Mouse (Mus musculus) stomach, embryonic 15.5 days (tissue): ENCODE data around the gene Hlx. TPM values are rescaled to one million over a fixed set of nuclear protein-coding genes. Genes with fewer than 3 reads are reported as not detected.

Experiments used
- ATAC-seq: fragments of 200-750 bp; cut with Nextera tagmentation; 2 replicates; pipeline ENCODE4 v1.8.0; 2017; ENCODE audit warnings: low read depth, moderate number of reproducible peaks, moderate TSS enrichment; ENCODE audit not compliant: insufficient read depth, low FRiP score
- H3K27ac ChIP-seq: fragments of 300-500 bp; sonication (generic); 2 replicates; pipeline ENCODE4 v1.5.1; 2015; ENCODE audit warnings: mild to moderate bottlenecking, inconsistent platforms
- H3K27me3 ChIP-seq: fragments of 300-500 bp; sonication (generic); replicated peaks from 2 replicates; pipeline ENCODE4 v1.6.1; 2015; ENCODE audit warnings: inconsistent platforms
- H3K36me3 ChIP-seq: fragments of 300-500 bp; sonication (generic); 2 replicates; pipeline ENCODE4 v1.6.1; 2015; ENCODE audit warnings: inconsistent platforms
- H3K4me1 ChIP-seq: fragments of 300-500 bp; sonication (generic); 2 replicates; pipeline ENCODE4 v1.6.1; 2015; ENCODE audit warnings: inconsistent platforms
- H3K4me2 ChIP-seq: fragments of 300-500 bp; sonication (generic); 2 replicates; pipeline ENCODE4 v1.6.1; 2015; ENCODE audit warnings: mild to moderate bottlenecking, inconsistent platforms
- H3K4me3 ChIP-seq: fragments of 300-500 bp; sonication (generic); replicated peaks from 2 replicates; pipeline ENCODE4 v1.5.1; 2015; ENCODE audit warnings: inconsistent platforms
- H3K9ac ChIP-seq: fragments of 300-500 bp; sonication (generic); 2 replicates; pipeline ENCODE4 v1.6.1; 2015; ENCODE audit warnings: inconsistent platforms
- H3K9me3 ChIP-seq: fragments of 300-500 bp; sonication (generic); 2 replicates; pipeline ENCODE4 v1.6.1; 2016; ENCODE audit warnings: inconsistent platforms
- WGBS: fragments of 180-500 bp; shearing (Covaris S2); methylation state at CpG from one replicate; pipeline ENCODE4 v1.1.7; 2015; 5-methylcytosine and 5-hydroxymethylcytosine counted together
- polyA plus RNA-seq: library from polyadenylated mRNA; unstranded; fragments of >200 nt; fragmentation: Nextera tagmentation; extraction: Ambion mirVana; gene quantifications from 2 replicates; pipeline ENCODE4 v1.2.1, GENCODE M21; 2015

Hlx gene
- polyA plus RNA-seq, 1 experiment from 2014 or later = 23.2 TPM

DNA sequence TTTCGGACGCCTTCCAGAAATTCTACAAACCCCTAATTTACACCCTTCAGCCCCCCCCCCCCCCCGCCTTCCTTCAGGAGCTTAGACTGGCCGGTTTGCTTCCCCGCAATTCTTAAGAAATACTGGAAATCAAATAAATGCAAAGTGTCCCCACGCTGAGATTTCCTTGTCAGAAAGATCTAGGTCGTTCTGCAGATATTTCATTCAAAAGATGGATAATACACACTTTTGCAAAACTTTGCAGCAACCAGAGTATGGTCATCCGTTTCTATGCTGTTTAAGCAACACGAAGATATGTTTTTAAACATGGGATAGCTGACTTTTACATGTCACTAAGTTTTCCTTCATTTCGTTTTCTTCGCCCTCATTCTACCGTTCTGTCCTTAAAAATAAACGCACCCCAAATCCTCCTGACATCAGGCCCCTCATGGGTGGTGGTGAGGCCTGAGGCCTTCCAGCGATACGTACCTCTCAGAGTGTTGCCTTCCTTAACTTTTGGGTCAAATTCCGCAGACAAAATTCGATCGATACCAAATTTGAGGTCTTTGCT, 1.3 kb downstream of the Hlx start:
- Histone ChIP-seq H3K4me3 (peak overlapping the region; percentile 56), H3K36me3 (no peaks in the 10 kb centered on the region), H3K4me1 (peaks cover 21% of the 10 kb centered on the region), H3K9me3 (no peaks in the 10 kb centered on the region), H3K4me2 (peak overlapping the region; percentile 93), H3K9ac (peak overlapping the region; percentile 47; the same call in 1 of the 2 replicates), H3K27me3 (peaks cover 80% of the 10 kb centered on the region), H3K27ac (peak overlapping the region; percentile 87)
- WGBS = 9% methylated on average over 18 of the region's 18 CpGs
- ATAC-seq = no peak

- no peak for ATAC-seq
- Histone ChIP-seq H3K9ac (0 out of 2 replicates have a peak overlapping the region, but pooled peaks have one; percentile 9), H3K4me2 (peak overlapping the region; percentile 93), H3K27me3 (peaks cover 82% of the 10 kb centered on the region), H3K9me3 (no peaks in the 10 kb centered on the region), H3K4me1 (peaks cover 21% of the 10 kb centered on the region), H3K36me3 (no peaks in the 10 kb centered on the region), H3K4me3 (peak overlapping the region; percentile 56), H3K27ac (no peak overlapping the region)
- 16% methylated on average over 12 of the region's 12 CpGs for WGBS
Observed at GRCm38 (mm10) chr1:184730453-184731013, 1.9 kb downstream of the Hlx start.

- 15% methylated on average over 19 of the region's 19 CpGs for WGBS
- H3K27ac ChIP-seq = no peak overlapping the region
- peak overlapping the region; percentile 93 for H3K4me2 ChIP-seq
- peaks cover 78% of the 10 kb centered on the region for H3K27me3 ChIP-seq
- peaks cover 21% of the 10 kb centered on the region for H3K4me1 ChIP-seq
- H3K36me3 ChIP-seq = no peaks in the 10 kb centered on the region
- ATAC-seq = no peak
- peak overlapping the region; percentile 56 for H3K4me3 ChIP-seq
- H3K9me3 ChIP-seq = no peaks in the 10 kb centered on the region
- H3K9ac ChIP-seq = no peak overlapping the region
Observed at GRCm38 (mm10) chr1:184729357-184730140, 2.9 kb downstream of the Hlx start.

DNA sequence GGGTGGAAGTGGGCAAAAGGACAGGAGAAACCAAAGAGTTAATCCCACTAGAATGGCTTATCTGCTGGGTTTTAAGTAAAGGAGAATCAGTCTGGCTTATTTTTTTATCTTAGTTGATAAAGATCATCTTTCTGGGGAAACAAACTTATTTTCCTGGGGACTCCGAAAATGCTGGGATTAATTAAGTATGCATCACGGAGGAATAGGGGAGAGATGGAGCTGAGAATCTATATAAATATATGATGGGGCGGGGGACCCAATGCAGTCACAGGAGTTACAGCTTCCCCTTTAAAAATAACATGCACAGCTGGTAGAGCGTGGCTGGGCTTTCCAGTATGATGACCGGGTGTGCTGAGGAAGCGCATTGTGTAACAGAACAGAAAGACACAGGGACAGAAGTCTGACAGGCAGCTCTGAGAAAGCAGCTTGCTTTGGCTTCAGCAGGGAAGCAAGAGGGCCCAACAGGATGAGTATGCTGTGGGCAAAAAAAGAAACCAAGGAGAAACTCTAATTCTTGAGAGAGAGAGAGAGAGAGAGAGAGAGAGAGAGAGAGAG, 3.8 kb downstream of the Hlx start:
- WGBS = 9% methylated on average over 6 of the region's 6 CpGs
- H3K36me3 ChIP-seq = no peaks in the 10 kb centered on the region
- peaks cover 21% of the 10 kb centered on the region for H3K4me1 ChIP-seq
- ATAC-seq = no peak
- H3K27me3 ChIP-seq = peaks cover 74% of the 10 kb centered on the region
- no peak overlapping the region for H3K27ac ChIP-seq
- peak overlapping the region; percentile 93; the same call in 1 of the 2 replicates for H3K4me2 ChIP-seq
- H3K9me3 ChIP-seq = no peaks in the 10 kb centered on the region
- peak overlapping the region; percentile 56 for H3K4me3 ChIP-seq
- H3K9ac ChIP-seq = no peak overlapping the region

GRCm38 (mm10) chr1:184727401-184728265, 4.8 kb downstream of the Hlx start:
- Histone ChIP-seq H3K36me3 (no peaks in the 10 kb centered on the region), H3K27ac (no peak overlapping the region), H3K9ac (no peak overlapping the region), H3K4me3 (peak overlapping the region; percentile 56), H3K27me3 (peaks cover 78% of the 10 kb centered on the region), H3K4me1 (peaks cover 17% of the 10 kb centered on the region), H3K4me2 (peak overlapping the region; percentile 93), H3K9me3 (no peaks in the 10 kb centered on the region)
- ATAC-seq = no peak; the same call in 1 of the 2 replicates
- WGBS = 16% methylated on average over 49 of the region's 49 CpGs

GRCm38 (mm10) chr1:184726576-184727300, 5.7 kb downstream of the Hlx start:
- Histone ChIP-seq H3K9me3 (no peaks in the 10 kb centered on the region), H3K4me2 (peak overlapping the region; percentile 93), H3K27me3 (peaks cover 82% of the 10 kb centered on the region), H3K27ac (no peak overlapping the region), H3K9ac (no peak overlapping the region), H3K4me3 (peak overlapping the region; percentile 56), H3K36me3 (no peaks in the 10 kb centered on the region), H3K4me1 (peaks cover 11% of the 10 kb centered on the region)
- WGBS = 28% methylated on average over 16 of the region's 16 CpGs
- ATAC-seq = no peak

DNA sequence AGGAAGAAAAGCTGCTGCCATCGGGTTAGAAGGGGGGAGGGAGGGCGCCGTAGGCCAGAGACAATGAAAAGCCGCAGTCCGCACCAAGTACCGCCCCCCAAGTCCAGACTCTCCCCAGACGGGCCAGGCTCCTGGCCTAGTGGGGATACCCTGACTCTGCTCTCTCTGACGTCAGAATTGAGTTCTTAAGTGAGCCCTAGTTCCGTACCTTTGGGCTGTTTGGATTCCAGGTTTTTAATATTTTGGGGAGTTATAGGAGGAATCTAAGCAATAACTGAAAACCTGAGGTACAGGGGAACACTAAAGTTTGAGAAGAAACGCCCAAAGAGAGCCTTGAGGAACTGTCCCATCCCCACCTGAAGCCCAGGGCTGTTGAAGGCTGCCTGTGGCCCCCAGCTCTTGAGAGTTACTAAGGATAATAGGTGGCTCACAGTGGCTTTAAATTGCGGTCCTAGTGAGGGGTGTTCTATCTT, 7.1 kb downstream of the Hlx start:
- H3K4me1 ChIP-seq = peaks cover 7% of the 10 kb centered on the region
- no peaks in the 10 kb centered on the region for H3K36me3 ChIP-seq
- 20% methylated on average over 11 of the region's 11 CpGs for WGBS
- no peak for ATAC-seq
- no peak overlapping the region for H3K9ac ChIP-seq
- no peak overlapping the region for H3K4me3 ChIP-seq
- H3K27ac ChIP-seq = no peak overlapping the region
- H3K4me2 ChIP-seq = no peak overlapping the region
- no peaks in the 10 kb centered on the region for H3K9me3 ChIP-seq
- H3K27me3 ChIP-seq = peaks cover 84% of the 10 kb centered on the region

- H3K4me1 ChIP-seq = peaks cover 7% of the 10 kb centered on the region
- ATAC-seq = no peak
- H3K27ac ChIP-seq = no peak overlapping the region
- no peaks in the 10 kb centered on the region for H3K36me3 ChIP-seq
- no peak overlapping the region for H3K4me2 ChIP-seq
- H3K9ac ChIP-seq = no peak overlapping the region
- H3K4me3 ChIP-seq = no peak overlapping the region
- no peaks in the 10 kb centered on the region for H3K9me3 ChIP-seq
- WGBS = 6% methylated on average over 23 of the region's 23 CpGs
- peaks cover 86% of the 10 kb centered on the region for H3K27me3 ChIP-seq
Observed at GRCm38 (mm10) chr1:184724551-184725317, 7.7 kb downstream of the Hlx start.

DNA sequence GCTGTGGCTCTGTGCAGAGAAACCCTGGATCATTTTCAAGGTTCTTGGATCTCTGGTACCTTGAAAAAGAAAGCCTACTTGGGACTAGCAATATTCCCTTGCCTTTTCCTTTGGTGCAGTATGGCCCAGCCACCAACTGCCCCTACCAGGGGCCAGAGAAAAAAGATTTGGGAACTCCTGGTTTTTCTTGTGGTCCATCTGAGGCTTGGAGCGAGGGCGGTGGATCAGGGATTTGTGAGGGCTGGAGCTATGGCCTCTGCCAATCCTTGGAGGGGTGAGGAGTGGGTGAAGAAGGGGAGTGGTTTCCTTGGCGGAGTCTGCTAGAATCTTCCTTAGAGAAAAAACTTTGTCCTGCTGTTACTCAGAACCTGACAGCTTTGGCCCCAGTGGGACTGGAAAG, 8.5 kb downstream of the Hlx start:
- H3K27me3 ChIP-seq = peaks cover 88% of the 10 kb centered on the region
- no peak overlapping the region for H3K27ac ChIP-seq
- no peaks in the 10 kb centered on the region for H3K36me3 ChIP-seq
- H3K4me1 ChIP-seq = peaks cover 7% of the 10 kb centered on the region
- H3K4me3 ChIP-seq = no peak overlapping the region
- WGBS = 41% methylated on average over 3 of the region's 3 CpGs
- no peak overlapping the region for H3K4me2 ChIP-seq
- no peak overlapping the region for H3K9ac ChIP-seq
- ATAC-seq = no peak
- H3K9me3 ChIP-seq = no peaks in the 10 kb centered on the region

DNA sequence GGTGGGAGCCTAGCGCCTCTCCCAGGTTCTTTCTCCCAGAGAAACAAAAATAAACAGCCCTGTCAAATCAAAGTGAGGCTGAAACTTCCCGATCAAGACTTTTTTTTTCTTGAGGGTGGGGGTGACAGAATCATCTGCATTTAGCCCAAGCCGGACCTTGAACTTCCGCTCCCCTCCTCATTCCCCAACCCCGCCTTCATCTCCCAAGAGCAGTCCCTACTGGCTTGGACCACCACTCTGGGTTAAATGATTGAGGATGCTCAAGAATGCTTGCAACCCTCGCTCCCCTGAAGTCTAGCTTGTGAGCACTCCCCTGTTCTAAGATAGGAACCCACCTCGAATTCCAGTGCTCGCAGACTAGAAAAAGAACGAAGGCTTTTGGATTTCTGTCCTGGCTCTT, 11.3 kb downstream of the Hlx start:
- no peaks in the 10 kb centered on the region for H3K4me1 ChIP-seq
- no peak overlapping the region for H3K9ac ChIP-seq
- WGBS = 7% methylated on average over 9 of the region's 9 CpGs
- peaks cover 85% of the 10 kb centered on the region for H3K27me3 ChIP-seq
- no peak overlapping the region for H3K4me2 ChIP-seq
- H3K36me3 ChIP-seq = no peaks in the 10 kb centered on the region
- no peak overlapping the region for H3K27ac ChIP-seq
- ATAC-seq = no peak
- H3K9me3 ChIP-seq = no peaks in the 10 kb centered on the region
- no peak overlapping the region for H3K4me3 ChIP-seq
